Mouse (Mus musculus): ENCODE measurements around the gene Taf9b. TPM values are rescaled to one million over a fixed set of nuclear protein-coding genes. Genes with fewer than 3 reads are reported as not detected.

Taf9b gene
- polyA plus RNA-seq, 1 experiment from 2014 or later: 7.6 TPM

GRCm38 (mm10) chrX:106184279-106184678 lies 36.7 kb downstream of the Taf9b start:
- no peak for DNase-seq (ENCODE audit: low spot score)
- 43% methylated on average over 4 of the region's 4 CpGs for WGBS
- no peak overlapping the region for H3K27ac ChIP-seq
- H3K4me1 ChIP-seq: peaks cover 12% of the 10 kb centered on the region; the same call in 1 of the 2 replicates
- peaks cover 47% of the 10 kb centered on the region for H3K27me3 ChIP-seq (ENCODE audit: low read depth, poor library complexity, severe bottlenecking)
- H3K9me3 ChIP-seq (replicated peaks): no peaks in the 10 kb centered on the region
- H3K36me3 ChIP-seq: 0 out of 2 replicates have a peak, but pooled peaks cover 3% of the 10 kb centered on the region
- no peak overlapping the region for H3K4me3 ChIP-seq

DNA sequence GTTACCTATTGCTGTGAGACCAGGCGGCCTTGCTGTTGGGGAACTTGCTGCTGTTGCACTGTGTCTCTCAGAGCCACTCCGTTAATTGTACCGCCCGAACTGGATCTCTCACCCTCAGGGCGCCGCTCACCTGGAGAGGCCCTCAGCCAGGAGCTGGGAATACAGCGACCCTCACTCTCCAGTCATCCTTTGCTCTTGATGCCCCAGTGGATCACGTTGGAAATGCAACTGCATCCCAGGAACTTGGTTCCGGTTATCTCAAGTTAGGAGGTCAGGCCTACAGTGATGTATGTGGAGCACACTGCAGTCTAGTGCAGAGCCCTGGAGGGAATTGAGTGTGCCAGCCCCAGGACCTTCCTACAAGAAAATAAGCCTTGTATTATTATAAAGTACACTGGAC lies 44.6 kb downstream of the Taf9b start:
- no peak for DNase-seq (ENCODE audit: low spot score)
- no peaks in the 10 kb centered on the region for H3K4me1 ChIP-seq
- H3K36me3 ChIP-seq: no peaks in the 10 kb centered on the region
- no peak overlapping the region for H3K4me3 ChIP-seq
- H3K9me3 ChIP-seq (replicated peaks): no peaks in the 10 kb centered on the region
- H3K27me3 ChIP-seq (ENCODE audit: low read depth, poor library complexity, severe bottlenecking): peaks cover 5% of the 10 kb centered on the region; the same call in 1 of the 2 replicates
- 52% methylated on average over 9 of the region's 9 CpGs for WGBS
- H3K27ac ChIP-seq: no peak overlapping the region

DNA sequence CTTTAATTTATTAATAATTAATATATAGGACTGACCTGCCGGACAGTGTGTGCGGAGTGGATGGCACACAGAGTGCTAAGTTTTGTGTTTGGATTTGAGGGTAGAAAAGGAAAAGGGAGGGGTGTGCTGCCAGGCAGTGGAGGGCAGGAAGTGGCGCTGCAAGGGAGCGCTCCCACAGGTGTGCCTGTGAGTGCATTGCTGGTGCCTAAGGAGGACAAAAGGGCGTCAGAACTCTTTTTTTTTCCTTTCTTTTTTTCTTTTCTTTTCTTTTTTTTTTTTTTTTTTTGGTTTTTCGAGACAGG lies 49.2 kb downstream of the Taf9b start:
- Histone ChIP-seq H3K36me3 (no peaks in the 10 kb centered on the region), H3K9me3 (replicated peaks) (no peaks in the 10 kb centered on the region), H3K4me1 (no peaks in the 10 kb centered on the region), H3K27ac (no peak overlapping the region), H3K4me3 (peak overlapping the region; percentile 39), H3K27me3 (ENCODE audit: low read depth, poor library complexity, severe bottlenecking) (peaks cover 9% of the 10 kb centered on the region; the same call in 1 of the 2 replicates)
- WGBS: 67% methylated on average over 5 of the region's 6 CpGs
- DNase-seq (ENCODE audit: low spot score): peak; percentile 31

DNA sequence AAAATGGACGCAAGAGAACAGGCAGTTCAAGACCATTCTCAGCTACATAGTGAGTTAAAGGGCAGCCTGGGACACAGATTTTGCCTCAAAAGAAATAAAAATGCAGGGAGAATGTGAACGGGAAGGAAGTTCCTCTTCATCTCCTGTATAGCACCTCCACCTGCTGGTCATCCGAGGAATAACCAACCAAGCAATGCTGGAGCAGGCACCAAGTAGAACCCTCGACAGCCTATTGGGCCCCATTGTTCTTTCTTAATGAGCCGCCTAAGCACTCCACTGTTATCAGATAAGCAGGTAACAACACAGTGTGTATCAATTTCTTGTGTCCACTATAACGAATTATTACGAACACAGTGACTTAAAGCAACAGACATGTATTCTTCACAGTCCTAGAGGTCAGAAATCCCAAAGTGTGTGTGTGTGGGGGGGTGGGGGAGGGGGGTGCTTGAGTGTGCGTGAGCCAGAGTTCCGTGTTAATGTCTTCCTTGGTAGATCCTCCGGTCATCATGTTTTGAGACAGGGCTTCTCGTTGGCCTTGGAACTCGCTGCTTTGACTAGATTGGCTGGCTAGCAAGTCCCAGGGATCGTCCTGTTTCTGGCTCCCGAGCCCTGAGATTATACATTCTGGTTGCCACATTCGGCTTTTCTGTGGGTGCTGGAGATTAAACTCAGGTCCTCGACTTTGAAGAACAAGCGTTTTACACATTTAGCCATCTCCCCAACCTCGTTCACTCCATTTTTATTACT lies 49.7 kb downstream of the Taf9b start:
- peaks cover 5% of the 10 kb centered on the region; the same call in 1 of the 2 replicates for H3K27me3 ChIP-seq (ENCODE audit: low read depth, poor library complexity, severe bottlenecking)
- no peaks in the 10 kb centered on the region for H3K9me3 ChIP-seq (replicated peaks)
- peak overlapping the region; percentile 58 for H3K27ac ChIP-seq
- peak overlapping the region; percentile 39 for H3K4me3 ChIP-seq
- no peaks in the 10 kb centered on the region for H3K4me1 ChIP-seq
- WGBS: 23% methylated on average over 18 of the region's 18 CpGs
- H3K36me3 ChIP-seq: no peaks in the 10 kb centered on the region
- DNase-seq (ENCODE audit: low spot score): peak; percentile 71

- DNase-seq (ENCODE audit: low spot score): no peak
- no peak overlapping the region for H3K4me3 ChIP-seq
- 83% methylated on average over 1 of the region's 1 CpGs for WGBS
These were observed 55.9 kb downstream of the Taf9b start for GRCm38 (mm10) chrX:106165089-106165488.

GRCm38 (mm10) chrX:106164555-106164954 lies 56.4 kb downstream of the Taf9b start:
- Histone ChIP-seq H3K36me3 (no peaks in the 10 kb centered on the region), H3K4me3 (no peak overlapping the region), H3K27me3 (ENCODE audit: low read depth, poor library complexity, severe bottlenecking) (peaks cover 11% of the 10 kb centered on the region; the same call in 1 of the 2 replicates), H3K9me3 (replicated peaks) (no peaks in the 10 kb centered on the region), H3K27ac (no peak overlapping the region), H3K4me1 (no peaks in the 10 kb centered on the region)
- WGBS: 86% methylated on average over 5 of the region's 5 CpGs
- no peak for DNase-seq (ENCODE audit: low spot score)

More at GRCm38 (mm10) chrX:106165089-106165488, 55.9 kb downstream of the Taf9b start:
- no peaks in the 10 kb centered on the region for H3K36me3 ChIP-seq
- no peak overlapping the region for H3K27ac ChIP-seq
- peaks cover 7% of the 10 kb centered on the region; the same call in 1 of the 2 replicates for H3K27me3 ChIP-seq (ENCODE audit: low read depth, poor library complexity, severe bottlenecking)
- H3K4me1 ChIP-seq: no peaks in the 10 kb centered on the region
- H3K9me3 ChIP-seq (replicated peaks): no peaks in the 10 kb centered on the region

- Histone ChIP-seq H3K4me3 (no peak overlapping the region), H3K4me1 (no peaks in the 10 kb centered on the region), H3K9me3 (replicated peaks) (no peaks in the 10 kb centered on the region), H3K27me3 (ENCODE audit: low read depth, poor library complexity, severe bottlenecking) (peaks cover 17% of the 10 kb centered on the region; the same call in 1 of the 2 replicates), H3K27ac (no peak overlapping the region), H3K36me3 (no peaks in the 10 kb centered on the region)
- 60% methylated on average over 5 of the region's 5 CpGs for WGBS
- DNase-seq (ENCODE audit: low spot score): no peak
These were observed 57.0 kb downstream of the Taf9b start for GRCm38 (mm10) chrX:106163995-106164394.

Other genes starting within 250 kb of the Taf9b start
- gene Magt1, start 209.3 kb downstream of the Taf9b start, polyA plus RNA-seq (2016; fragmentation: Nextera tagmentation; extraction: Ambion mirVana): 41.6 and 51.5 TPM in 2 replicates
- 335 and 385 TPM in 2 replicates for gene Cox7b, start 205.5 kb downstream of the Taf9b start, polyA plus RNA-seq (2016; fragmentation: Nextera tagmentation; extraction: Ambion mirVana)
- 27.4 and 34.6 TPM in 2 replicates for gene Atp7a, start 193.9 kb downstream of the Taf9b start, polyA plus RNA-seq (2016; fragmentation: Nextera tagmentation; extraction: Ambion mirVana)
- 0.04 and 0.06 TPM in 2 replicates for gene Tlr13, start 78.0 kb downstream of the Taf9b start, polyA plus RNA-seq (2016; fragmentation: Nextera tagmentation; extraction: Ambion mirVana)
- gene Pgk1, start 34.1 kb downstream of the Taf9b start, polyA plus RNA-seq (2016; fragmentation: Nextera tagmentation; extraction: Ambion mirVana): 468 and 544 TPM in 2 replicates
- gene Fnd3c2, start 34.2 kb upstream of the Taf9b start, polyA plus RNA-seq (2016; fragmentation: Nextera tagmentation; extraction: Ambion mirVana): not detected in 2 replicates

Data from limb, embryonic 10.5 days (tissue).